Mouse (Mus musculus): ENCODE data around the gene Bpifb3. TPM values are rescaled to one million over a fixed set of nuclear protein-coding genes. Genes with fewer than 3 reads are reported as not detected.
A peak's percentile ranks its signal among the peaks of the same experiment; 100 is the strongest.

Bpifb3 gene
- polyA plus RNA-seq, 2 experiments, result not detected

- no peak for TF ChIP-seq POLR2A (IDR thresholded peaks at IDR 0.05; ENCODE audit: borderline replicate concordance, extremely low read depth, insufficient read depth, insufficient read length)
Measured at GRCm38 (mm10) chr2:153902726-153903125, 15.3 kb upstream of the Bpifb3 start.

DNA sequence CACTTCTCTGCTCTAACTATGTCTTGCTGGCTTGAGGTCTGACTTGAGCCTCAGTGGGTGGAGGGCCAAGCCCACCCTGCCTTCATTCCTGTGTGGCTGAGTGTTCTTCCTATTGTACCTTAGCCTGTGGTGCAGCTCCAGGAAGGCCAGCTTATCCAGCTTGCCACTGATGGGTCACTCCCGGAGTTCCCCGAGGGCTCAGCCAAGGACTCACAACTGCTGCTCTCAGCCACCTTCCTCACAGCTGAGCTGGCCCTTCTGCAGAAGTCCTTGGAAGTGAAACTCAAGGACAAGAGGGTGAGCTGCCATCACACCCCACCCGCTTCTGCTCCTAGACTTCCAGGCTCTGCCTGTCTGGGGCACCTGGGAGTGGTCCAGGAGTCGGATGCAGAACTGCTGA, 11.4 kb upstream of the Bpifb3 start:
- WGBS, result 92% methylated on average over 4 of the region's 4 CpGs

More at GRCm38 (mm10) chr2:153902726-153903125, 15.3 kb upstream of the Bpifb3 start:
- DNase-seq (ENCODE audit: low spot score) (no peak), ATAC-seq (ENCODE audit: low FRiP score, low read depth) (no peak)
- Histone ChIP-seq H3K27me3 (ENCODE audit: control insufficient read depth, insufficient read depth, low read length) (no peaks in the 10 kb centered on the region), H3K4me3 (replicated peaks; ENCODE audit: low read length) (no peak overlapping the region), H3K4me2 (replicated peaks; ENCODE audit: low read depth, low read length, severe bottlenecking) (no peak overlapping the region), H3K9me3 (ENCODE audit: control insufficient read depth, low read length) (no peaks in the 10 kb centered on the region), H3K36me3 (ENCODE audit: control insufficient read depth, insufficient read depth, low read length) (no peaks in the 10 kb centered on the region), H3K4me1 (ENCODE audit: control insufficient read depth, insufficient read depth, low read length) (no peaks in the 10 kb centered on the region), H3K9ac (ENCODE audit: low read depth, low read length, severe bottlenecking) (no peak overlapping the region), H3K27ac (replicated peaks; ENCODE audit: low read depth, low read length) (no peak overlapping the region)
- WGBS, result 82% methylated on average over 6 of the region's 6 CpGs

DNA sequence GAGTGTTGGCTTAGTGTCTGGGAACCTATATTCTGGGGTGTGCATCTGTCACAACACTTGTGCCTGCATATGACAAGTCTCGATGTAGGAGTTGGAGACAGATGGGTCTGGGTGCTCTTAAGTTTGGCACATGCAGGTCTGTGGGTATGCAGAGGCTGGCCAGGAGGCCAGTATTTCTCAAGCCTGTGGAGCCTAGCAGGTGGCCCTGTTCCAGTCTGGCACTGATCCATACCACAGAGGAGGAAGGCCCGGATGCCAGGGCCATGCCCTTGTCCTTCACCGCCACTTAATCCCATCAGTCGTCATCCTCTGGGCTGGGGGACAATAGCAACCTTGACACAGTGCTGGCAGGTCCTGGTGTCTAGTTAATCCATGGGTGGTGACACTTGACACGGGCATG, 3.9 kb upstream of the Bpifb3 start:
- H3K27me3 ChIP-seq (ENCODE audit: control insufficient read depth, insufficient read depth, low read length), result no peaks in the 10 kb centered on the region
- DNase-seq (ENCODE audit: low spot score), result no peak
- 72% methylated on average over 5 of the region's 5 CpGs for WGBS

More for the DNA sequence above, 11.4 kb upstream of the Bpifb3 start:
- Histone ChIP-seq H3K9ac (ENCODE audit: low read depth, low read length, severe bottlenecking) (no peak overlapping the region), H3K4me2 (replicated peaks; ENCODE audit: low read depth, low read length, severe bottlenecking) (no peak overlapping the region), H3K4me1 (ENCODE audit: control insufficient read depth, insufficient read depth, low read length) (no peaks in the 10 kb centered on the region), H3K27ac (replicated peaks; ENCODE audit: low read depth, low read length) (no peak overlapping the region), H3K36me3 (ENCODE audit: control insufficient read depth, insufficient read depth, low read length) (no peaks in the 10 kb centered on the region), H3K27me3 (ENCODE audit: control insufficient read depth, insufficient read depth, low read length) (no peaks in the 10 kb centered on the region), H3K9me3 (ENCODE audit: control insufficient read depth, low read length) (no peaks in the 10 kb centered on the region), H3K4me3 (replicated peaks; ENCODE audit: low read length) (no peak overlapping the region)
- DNase-seq (ENCODE audit: low spot score), result no peak
- no peak for TF ChIP-seq POLR2A (IDR thresholded peaks at IDR 0.05; ENCODE audit: borderline replicate concordance, extremely low read depth, insufficient read depth, insufficient read length)
- no peak for ATAC-seq (ENCODE audit: low FRiP score, low read depth)

DNA sequence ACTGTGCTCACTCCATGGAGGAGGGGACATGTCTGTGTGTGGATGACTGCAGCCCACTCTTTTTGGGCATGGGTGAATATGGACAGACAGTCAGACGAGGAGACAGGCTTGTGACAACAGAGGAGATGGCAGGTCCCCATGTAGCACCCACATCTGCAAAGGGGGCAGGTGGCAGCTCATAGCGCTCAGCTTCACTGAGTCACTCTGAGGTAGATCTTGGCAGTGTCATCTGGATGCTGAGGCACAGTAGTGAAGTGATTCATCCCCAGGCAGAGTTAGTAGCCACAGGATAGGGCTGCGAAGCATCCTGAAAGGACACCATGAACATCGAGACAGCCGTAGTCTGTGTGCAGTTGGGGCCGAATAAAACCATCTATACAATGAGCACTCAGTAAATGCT, 3.2 kb downstream of the Bpifb3 start:
- Histone ChIP-seq H3K4me2 (replicated peaks; ENCODE audit: low read depth, low read length, severe bottlenecking) (no peak overlapping the region), H3K4me3 (replicated peaks; ENCODE audit: low read length) (no peak overlapping the region), H3K9ac (ENCODE audit: low read depth, low read length, severe bottlenecking) (no peak overlapping the region), H3K27me3 (ENCODE audit: control insufficient read depth, insufficient read depth, low read length) (no peaks in the 10 kb centered on the region), H3K27ac (replicated peaks; ENCODE audit: low read depth, low read length) (no peak overlapping the region), H3K4me1 (ENCODE audit: control insufficient read depth, insufficient read depth, low read length) (no peaks in the 10 kb centered on the region), H3K36me3 (ENCODE audit: control insufficient read depth, insufficient read depth, low read length) (no peaks in the 10 kb centered on the region), H3K9me3 (ENCODE audit: control insufficient read depth, low read length) (no peaks in the 10 kb centered on the region)
- no peak for DNase-seq (ENCODE audit: low spot score)
- ATAC-seq (ENCODE audit: low FRiP score, low read depth), result no peak
- TF ChIP-seq POLR2A (IDR thresholded peaks at IDR 0.05; ENCODE audit: borderline replicate concordance, extremely low read depth, insufficient read depth, insufficient read length), result no peak
- WGBS, result 88% methylated on average over 6 of the region's 6 CpGs

More for the DNA sequence above, 3.9 kb upstream of the Bpifb3 start:
- no peak overlapping the region for H3K27ac ChIP-seq (replicated peaks; ENCODE audit: low read depth, low read length)
- no peaks in the 10 kb centered on the region for H3K9me3 ChIP-seq (ENCODE audit: control insufficient read depth, low read length)
- no peaks in the 10 kb centered on the region for H3K36me3 ChIP-seq (ENCODE audit: control insufficient read depth, insufficient read depth, low read length)
- no peak overlapping the region for H3K9ac ChIP-seq (ENCODE audit: low read depth, low read length, severe bottlenecking)
- H3K4me3 ChIP-seq (replicated peaks; ENCODE audit: low read length), result no peak overlapping the region
- H3K4me2 ChIP-seq (replicated peaks; ENCODE audit: low read depth, low read length, severe bottlenecking), result no peak overlapping the region
- no peak; the same call in 1 of the 2 replicates for ATAC-seq (ENCODE audit: low FRiP score, low read depth)
- TF ChIP-seq POLR2A (IDR thresholded peaks at IDR 0.05; ENCODE audit: borderline replicate concordance, extremely low read depth, insufficient read depth, insufficient read length), result no peak
- no peaks in the 10 kb centered on the region for H3K4me1 ChIP-seq (ENCODE audit: control insufficient read depth, insufficient read depth, low read length)

DNA sequence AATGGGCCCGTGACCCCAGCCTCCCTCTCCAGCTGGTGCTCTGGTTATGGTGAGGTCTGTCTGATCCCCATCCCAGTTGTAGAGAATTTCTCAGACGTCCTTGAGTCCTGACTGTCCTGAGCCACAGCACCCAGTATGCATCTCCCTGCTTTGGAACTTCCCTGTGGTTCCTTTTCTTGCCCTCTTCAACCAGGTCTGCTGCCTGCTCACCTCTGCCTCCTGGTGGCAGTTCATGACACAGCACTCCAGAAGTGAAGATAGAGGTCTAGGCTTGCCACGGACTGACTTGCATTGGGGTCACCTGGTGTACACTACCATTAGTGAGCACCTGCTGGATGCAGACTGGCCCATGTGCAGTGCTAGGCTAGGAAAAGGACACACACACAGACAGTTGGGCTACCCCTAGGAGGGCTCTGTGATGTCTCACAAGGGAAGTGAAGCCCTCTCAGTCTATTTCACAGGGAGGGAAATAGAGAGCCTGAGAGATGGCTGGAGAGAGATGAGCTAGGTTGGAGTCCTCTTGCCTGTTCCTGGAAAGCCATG, 11.9 kb downstream of the Bpifb3 start:
- no peaks in the 10 kb centered on the region for H3K36me3 ChIP-seq (ENCODE audit: control insufficient read depth, insufficient read depth, low read length)
- ATAC-seq (ENCODE audit: low FRiP score, low read depth), result no peak
- no peak overlapping the region for H3K4me3 ChIP-seq (replicated peaks; ENCODE audit: low read length)
- WGBS, result 44% methylated on average over 3 of the region's 3 CpGs
- H3K9ac ChIP-seq (ENCODE audit: low read depth, low read length, severe bottlenecking), result no peak overlapping the region
- H3K27ac ChIP-seq (replicated peaks; ENCODE audit: low read depth, low read length), result no peak overlapping the region
- no peaks in the 10 kb centered on the region for H3K9me3 ChIP-seq (ENCODE audit: control insufficient read depth, low read length)
- no peaks in the 10 kb centered on the region for H3K27me3 ChIP-seq (ENCODE audit: control insufficient read depth, insufficient read depth, low read length)
- peak; percentile 6 for DNase-seq (ENCODE audit: low spot score)
- no peak for TF ChIP-seq POLR2A (IDR thresholded peaks at IDR 0.05; ENCODE audit: borderline replicate concordance, extremely low read depth, insufficient read depth, insufficient read length)
- H3K4me2 ChIP-seq (replicated peaks; ENCODE audit: low read depth, low read length, severe bottlenecking), result no peak overlapping the region
- no peaks in the 10 kb centered on the region for H3K4me1 ChIP-seq (ENCODE audit: control insufficient read depth, insufficient read depth, low read length)
